Mouse (Mus musculus): ENCODE data around the gene Cldn15. TPM values are rescaled to one million over a fixed set of nuclear protein-coding genes. Genes with fewer than 3 reads are reported as not detected.
A peak's percentile ranks its signal among the peaks of the same experiment; 100 is the strongest.

The Cldn15 gene
- total RNA-seq, 2 experiments from 2014 or later: 0.18 TPM; not detected in 1

DNA sequence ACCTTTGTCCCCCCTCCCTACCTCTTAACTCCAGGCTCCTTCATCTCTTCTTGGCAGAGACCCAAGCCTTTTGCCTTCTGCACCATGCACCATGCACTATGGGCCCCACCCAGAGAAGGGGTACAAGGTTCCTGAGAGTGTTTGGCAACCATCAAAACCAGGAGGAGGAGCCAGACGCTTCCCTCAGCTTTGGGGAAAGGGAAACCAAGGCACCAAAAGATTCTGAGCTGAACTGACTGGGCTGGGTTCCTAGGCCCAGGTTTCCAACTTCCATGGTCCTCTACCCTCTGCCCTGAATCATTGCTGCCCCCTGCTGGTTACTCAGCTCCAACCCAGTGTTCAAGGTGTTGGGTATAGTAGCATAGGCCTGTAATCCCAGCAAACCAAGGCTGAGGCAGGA lies 4.3 kb downstream of the Cldn15 start:
- H3K4me3 ChIP-seq: no peak overlapping the region
- peak; percentile 78 for TF ChIP-seq CTCF (conservative IDR thresholded peaks at IDR 0.05)
- peak; percentile 44 to 64 for DNase-seq (ENCODE audit: low spot score in 2 of 2)
- no peak overlapping the region for H3K27ac ChIP-seq

DNA sequence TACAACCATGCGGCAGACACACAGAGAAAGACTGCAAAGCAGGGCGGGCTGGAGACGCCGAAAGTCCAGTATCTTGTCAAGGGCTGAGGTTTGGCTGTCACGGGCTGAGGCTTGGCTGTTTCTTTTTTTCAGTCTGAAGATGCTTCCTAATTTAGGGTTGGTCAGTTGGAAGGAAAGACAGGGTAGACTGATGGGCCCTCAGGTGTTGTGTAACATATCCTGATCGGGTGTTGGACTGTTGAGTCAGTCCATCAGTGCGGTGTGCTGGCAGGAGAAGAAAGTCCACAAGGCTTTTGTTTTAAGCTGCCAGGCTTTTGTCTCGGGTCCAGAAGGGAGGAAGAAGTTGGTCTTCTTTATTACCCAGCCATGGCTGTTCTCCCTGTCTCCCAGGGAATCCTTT lies 7.3 kb downstream of the Cldn15 start:
- Histone ChIP-seq H3K27ac (no peak overlapping the region), H3K4me3 (no peak overlapping the region)
- no peak for TF ChIP-seq CTCF (conservative IDR thresholded peaks at IDR 0.05)
- DNase-seq (ENCODE audit: low spot score in 2 of 2): no peak

- no peak overlapping the region for H3K4me3 ChIP-seq
- no peak overlapping the region for H3K27ac ChIP-seq
- no peak for DNase-seq (ENCODE audit: low spot score in 2 of 2)
- TF ChIP-seq CTCF (conservative IDR thresholded peaks at IDR 0.05): no peak
Measured at GRCm38 (mm10) chr5:136977769-136978168, 11.4 kb downstream of the Cldn15 start.

DNA sequence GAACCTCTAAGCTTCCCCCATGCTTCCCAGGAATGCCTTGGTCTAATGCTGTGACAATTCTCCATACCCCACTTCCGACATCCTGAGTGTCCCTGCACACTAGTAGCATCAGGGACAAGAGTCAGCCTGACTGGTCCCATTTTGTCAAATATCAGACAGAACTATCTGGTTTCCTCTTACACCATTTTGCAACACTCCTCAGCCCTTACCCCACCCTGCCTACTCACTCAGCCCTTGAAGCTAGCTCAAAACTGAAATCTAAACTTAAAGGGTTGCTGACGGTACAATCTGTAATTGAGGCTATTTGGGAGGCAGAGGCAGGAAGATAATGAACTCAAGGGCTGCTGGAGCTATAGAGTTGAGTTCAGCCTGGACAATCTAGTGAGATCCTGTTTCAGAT lies 13.3 kb downstream of the Cldn15 start:
- Histone ChIP-seq H3K27ac (no peak overlapping the region), H3K4me3 (no peak overlapping the region)
- TF ChIP-seq CTCF (conservative IDR thresholded peaks at IDR 0.05): no peak
- DNase-seq (ENCODE audit: low spot score in 2 of 2): no peak

GRCm38 (mm10) chr5:136980974-136981373 lies 14.6 kb downstream of the Cldn15 start:
- Histone ChIP-seq H3K4me3 (no peak overlapping the region), H3K27ac (no peak overlapping the region)
- peak in 1 of 2 experiments; percentile 8 for DNase-seq (ENCODE audit: low spot score in 2 of 2)
- TF ChIP-seq CTCF (conservative IDR thresholded peaks at IDR 0.05): peak; percentile 64

GRCm38 (mm10) chr5:136982338-136982930 lies 16.0 kb downstream of the Cldn15 start:
- TF ChIP-seq CTCF (conservative IDR thresholded peaks at IDR 0.05): peak; percentile 70
- DNase-seq (ENCODE audit: low spot score in 2 of 2): peak in 1 of 2 experiments; percentile 36
- Histone ChIP-seq H3K4me3 (no peak overlapping the region), H3K27ac (no peak overlapping the region)

- no peak for TF ChIP-seq CTCF (conservative IDR thresholded peaks at IDR 0.05)
- no peak overlapping the region for H3K4me3 ChIP-seq
- no peak for DNase-seq (ENCODE audit: low spot score in 2 of 2)
- H3K27ac ChIP-seq: no peak overlapping the region
Measured at GRCm38 (mm10) chr5:136984828-136985227, 18.4 kb downstream of the Cldn15 start.

DNA sequence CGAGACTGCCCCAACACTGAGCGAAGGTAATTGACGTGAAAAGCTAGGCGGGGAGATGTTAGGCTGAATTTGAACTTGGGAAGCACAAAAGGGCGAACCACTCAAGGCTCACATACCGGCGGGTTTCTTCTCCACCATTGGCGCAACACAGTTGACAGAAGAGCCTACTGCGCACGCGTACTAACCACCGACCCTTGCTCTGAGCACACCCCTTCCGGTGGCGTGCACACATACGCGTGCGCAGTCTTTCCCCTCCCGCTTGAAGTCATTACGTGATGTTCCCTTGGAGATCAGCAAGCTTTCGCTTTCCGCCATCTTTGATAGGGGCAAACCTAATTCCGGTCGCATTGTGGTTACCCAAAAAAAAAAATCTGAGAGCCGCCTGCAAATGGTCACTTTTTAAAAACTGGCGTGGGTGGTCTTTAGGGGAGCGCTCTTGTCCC lies 20.3 kb downstream of the Cldn15 start, which contains the start of gene Plod3:
TSS of gene Plod3 (plus strand) at position 325 of the 443 bp plus-strand sequence.
- DNase-seq (ENCODE audit: low spot score in 2 of 2): peak; percentile 94 to 98
- Histone ChIP-seq H3K27ac (peak within 1 kb of the TSS; percentile 98), H3K4me3 (peak within 1 kb of the TSS; percentile 99)
- 0 out of 2 replicates have a peak, but pooled peaks have one; percentile 16 for TF ChIP-seq CTCF (conservative IDR thresholded peaks at IDR 0.05)

- Histone ChIP-seq H3K4me3 (peak overlapping the region; percentile 99), H3K27ac (peak overlapping the region; percentile 98)
- peak; percentile 66 to 75 for DNase-seq (ENCODE audit: low spot score in 2 of 2)
- TF ChIP-seq CTCF (conservative IDR thresholded peaks at IDR 0.05): no peak
Measured at GRCm38 (mm10) chr5:136987138-136987933, 20.9 kb downstream of the Cldn15 start.

DNA sequence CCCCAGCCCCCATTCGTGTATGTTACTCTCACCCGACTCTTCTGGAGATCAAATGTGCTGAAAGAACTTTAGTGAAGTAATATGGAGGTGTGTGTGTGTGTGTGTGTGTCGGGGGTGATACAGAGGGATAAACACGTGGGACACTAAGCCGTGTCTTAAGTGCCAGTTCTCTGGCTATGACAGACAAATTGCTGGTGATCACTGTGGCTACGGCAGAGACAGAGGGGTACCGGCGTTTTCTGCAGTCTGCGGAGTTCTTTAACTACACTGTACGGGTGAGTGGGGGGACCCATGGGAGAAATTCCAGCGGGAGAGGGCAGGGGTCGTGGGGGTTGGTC lies 21.5 kb downstream of the Cldn15 start, which contains the start of gene Znhit1:
TSS of gene Znhit1 (minus strand) at position 88 of the 338 bp plus-strand sequence.
- TF ChIP-seq CTCF (conservative IDR thresholded peaks at IDR 0.05): no peak
- H3K27ac ChIP-seq: peak within 1 kb of the TSS; percentile 98
- H3K4me3 ChIP-seq: peak within 1 kb of the TSS; percentile 99
- DNase-seq (ENCODE audit: low spot score in 2 of 2): no peak

DNA sequence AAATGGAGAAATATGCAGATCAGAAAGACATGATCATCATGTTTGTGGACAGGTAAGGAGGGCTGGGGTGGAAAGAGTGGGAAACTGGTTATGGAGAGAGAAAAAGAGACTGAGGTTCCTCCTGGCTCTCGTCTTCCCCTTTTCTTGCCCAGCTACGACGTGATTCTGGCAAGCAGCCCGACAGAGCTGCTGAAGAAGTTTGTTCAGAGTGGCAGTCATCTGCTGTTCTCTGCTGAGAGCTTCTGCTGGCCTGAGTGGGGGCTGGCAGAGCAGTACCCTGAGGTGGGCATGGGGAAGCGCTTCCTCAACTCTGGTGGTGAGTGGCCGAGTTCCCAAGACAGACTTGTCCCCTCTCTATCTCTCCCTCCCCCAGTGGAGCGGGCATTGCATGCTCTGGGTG lies 22.0 kb downstream of the Cldn15 start:
- peak in 1 of 2 experiments; percentile 30 for DNase-seq (ENCODE audit: low spot score in 2 of 2)
- peak overlapping the region; percentile 99 for H3K4me3 ChIP-seq
- no peak overlapping the region for H3K27ac ChIP-seq
- TF ChIP-seq CTCF (conservative IDR thresholded peaks at IDR 0.05): no peak

- no peak overlapping the region for H3K27ac ChIP-seq
- no peak for TF ChIP-seq CTCF (conservative IDR thresholded peaks at IDR 0.05)
- no peak overlapping the region for H3K4me3 ChIP-seq
- DNase-seq (ENCODE audit: low spot score in 2 of 2): no peak
Measured at GRCm38 (mm10) chr5:136989801-136990200, 23.4 kb downstream of the Cldn15 start.

- H3K27ac ChIP-seq: no peak overlapping the region
- TF ChIP-seq CTCF (conservative IDR thresholded peaks at IDR 0.05): no peak
- no peak for DNase-seq (ENCODE audit: low spot score in 2 of 2)
- H3K4me3 ChIP-seq: no peak overlapping the region
Measured at GRCm38 (mm10) chr5:136999449-136999848, 33.0 kb downstream of the Cldn15 start.
